Mouse (Mus musculus): ENCODE data around the gene Clcf1.
"Not testable (repeated sequence)": the region's sequence is repeated elsewhere in the genome, so short reads cannot be mapped to it uniquely, and the experiment has no call there.

Clcf1 gene

GRCm38 (mm10) chr19:4242416-4242815 lies 28.4 kb downstream of the Clcf1 start:
- no peak for ATAC-seq (ENCODE audit: insufficient number of reproducible peaks, low FRiP score, low TSS enrichment)

- no peak for ATAC-seq (ENCODE audit: insufficient number of reproducible peaks, low FRiP score, low TSS enrichment)
These were observed 30.7 kb downstream of the Clcf1 start for GRCm38 (mm10) chr19:4244775-4245174.

- no peak for ATAC-seq (ENCODE audit: insufficient number of reproducible peaks, low FRiP score, low TSS enrichment)
These were observed 33.0 kb downstream of the Clcf1 start for GRCm38 (mm10) chr19:4247010-4247409.

GRCm38 (mm10) chr19:4248683-4249082 lies 34.6 kb downstream of the Clcf1 start:
- ATAC-seq (ENCODE audit: insufficient number of reproducible peaks, low FRiP score, low TSS enrichment): not testable (repeated sequence)

GRCm38 (mm10) chr19:4254230-4254629 lies 40.2 kb downstream of the Clcf1 start:
- ATAC-seq (ENCODE audit: insufficient number of reproducible peaks, low FRiP score, low TSS enrichment): no peak

GRCm38 (mm10) chr19:4255583-4256162 lies 41.6 kb downstream of the Clcf1 start:
- no peak for ATAC-seq (ENCODE audit: insufficient number of reproducible peaks, low FRiP score, low TSS enrichment)

GRCm38 (mm10) chr19:4257216-4257896 lies 43.3 kb downstream of the Clcf1 start:
- ATAC-seq (ENCODE audit: insufficient number of reproducible peaks, low FRiP score, low TSS enrichment): peak; percentile 91

GRCm38 (mm10) chr19:4257897-4258252 lies 43.8 kb downstream of the Clcf1 start:
- ATAC-seq (ENCODE audit: insufficient number of reproducible peaks, low FRiP score, low TSS enrichment): no peak

GRCm38 (mm10) chr19:4261038-4261698 lies 47.1 kb downstream of the Clcf1 start:
- ATAC-seq (ENCODE audit: insufficient number of reproducible peaks, low FRiP score, low TSS enrichment): no peak

- no peak for ATAC-seq (ENCODE audit: insufficient number of reproducible peaks, low FRiP score, low TSS enrichment)
These were observed 48.7 kb downstream of the Clcf1 start for GRCm38 (mm10) chr19:4262756-4263155.

- no peak for ATAC-seq (ENCODE audit: insufficient number of reproducible peaks, low FRiP score, low TSS enrichment)
These were observed 49.7 kb downstream of the Clcf1 start for GRCm38 (mm10) chr19:4263702-4264101.

GRCm38 (mm10) chr19:4264171-4264780 lies 50.2 kb downstream of the Clcf1 start:
- no peak for ATAC-seq (ENCODE audit: insufficient number of reproducible peaks, low FRiP score, low TSS enrichment)

- no peak for ATAC-seq (ENCODE audit: insufficient number of reproducible peaks, low FRiP score, low TSS enrichment)
These were observed 51.9 kb downstream of the Clcf1 start for GRCm38 (mm10) chr19:4265956-4266355.

- ATAC-seq (ENCODE audit: insufficient number of reproducible peaks, low FRiP score, low TSS enrichment): peak; percentile 78
These were observed 54.7 kb downstream of the Clcf1 start, which contains the start of gene Ssh3 for GRCm38 (mm10) chr19:4268566-4269361. Gene Ssh3 (minus strand): TSS chr19:4269180.

GRCm38 (mm10) chr19:4270187-4270586 lies 56.1 kb downstream of the Clcf1 start:
- ATAC-seq (ENCODE audit: insufficient number of reproducible peaks, low FRiP score, low TSS enrichment): no peak

- ATAC-seq (ENCODE audit: insufficient number of reproducible peaks, low FRiP score, low TSS enrichment): no peak
These were observed 56.9 kb downstream of the Clcf1 start for GRCm38 (mm10) chr19:4270972-4271371.
